Mouse (Mus musculus): ENCODE results near the gene Sem1. TPM values are rescaled to one million over a fixed set of nuclear protein-coding genes. Genes with fewer than 3 reads are reported as not detected.
"Not testable (repeated sequence)": the region's sequence is repeated elsewhere in the genome, so short reads cannot be mapped to it uniquely, and the experiment has no call there.

Sem1 gene
- total RNA-seq, 2 experiments from 2014 or later = 111 to 129 TPM

GRCm38 (mm10) chr6:6536359-6536758 lies 42.1 kb downstream of the Sem1 start:
- not testable (repeated sequence) for ATAC-seq (replicated peaks; ENCODE audit: low FRiP score, low TSS enrichment, poor library complexity, severe bottlenecking)

Data from megakaryocyte-erythroid progenitor cell, adult 5-6 weeks (primary cell).